Mouse (Mus musculus) midbrain, embryonic 16.5 days (tissue): ENCODE measurements around the gene Atp9a. TPM values are rescaled to one million over a fixed set of nuclear protein-coding genes. Genes with fewer than 3 reads are reported as not detected.

Source experiments
- ATAC-seq: fragments of 200-750 bp; cut with Nextera tagmentation; 2 replicates; pipeline ENCODE4 v1.8.0; 2017; ENCODE audit warnings: moderate TSS enrichment
- H3K27ac ChIP-seq: fragments of 300-500 bp; sonication (generic); 2 replicates; pipeline ENCODE4 v1.5.1; 2014; ENCODE audit warnings: mild to moderate bottlenecking, low read length, mixed read lengths
- H3K27me3 ChIP-seq: fragments of 300-500 bp; sonication (generic); 2 replicates; pipeline ENCODE4 v1.6.1; 2014; ENCODE audit warnings: low read depth, low read length, mixed read lengths; ENCODE audit not compliant: control insufficient read depth, insufficient read depth
- H3K36me3 ChIP-seq: fragments of 300-500 bp; sonication (generic); 2 replicates; pipeline ENCODE4 v1.6.1; 2014; ENCODE audit warnings: mild to moderate bottlenecking, low read length, moderate library complexity, mixed read lengths; ENCODE audit not compliant: control insufficient read depth, insufficient read depth
- H3K4me1 ChIP-seq: fragments of 300-500 bp; sonication (generic); 2 replicates; pipeline ENCODE4 v1.6.1; 2014; ENCODE audit warnings: mild to moderate bottlenecking, low read length, mixed read lengths; ENCODE audit not compliant: control insufficient read depth, insufficient read depth
- H3K4me2 ChIP-seq: fragments of 300-500 bp; sonication (generic); 2 replicates; pipeline ENCODE4 v1.6.1; 2014; ENCODE audit warnings: mild to moderate bottlenecking, low read length, mixed read lengths
- H3K4me3 ChIP-seq: fragments of 300-500 bp; sonication (generic); 2 replicates; pipeline ENCODE4 v1.5.1; 2014; ENCODE audit warnings: low read depth, mild to moderate bottlenecking, low read length, moderate library complexity, mixed read lengths
- H3K9ac ChIP-seq: fragments of 300-500 bp; sonication (generic); 2 replicates; pipeline ENCODE4 v1.6.1; 2014; ENCODE audit warnings: low read depth, low read length, mixed read lengths
- H3K9me3 ChIP-seq: fragments of 300-500 bp; sonication (generic); replicated peaks from 2 replicates; pipeline ENCODE4 v1.6.1; 2014; ENCODE audit warnings: mild to moderate bottlenecking, low read length, mixed read lengths; ENCODE audit not compliant: control insufficient read depth, poor library complexity, severe bottlenecking
- WGBS: fragments of 180-500 bp; shearing (Covaris S2); extraction: QIAGEN DNeasy Blood & Tissue Kit; methylation state at CpG from one replicate; pipeline ENCODE4 v1.1.7; 2014; 5-methylcytosine and 5-hydroxymethylcytosine counted together
- polyA plus RNA-seq: library from polyadenylated mRNA; unstranded; fragments of >200 nt; fragmentation: Nextera tagmentation; extraction: Ambion mirVana; gene quantifications from 2 replicates; pipeline ENCODE4 v1.2.1, GENCODE M21; 2015

Gene Atp9a
- polyA plus RNA-seq, 1 experiment from 2014 or later: 97.1 TPM

GRCm38 (mm10) chr2:168728045-168728444 lies 14.2 kb downstream of the Atp9a start:
- Histone ChIP-seq H3K9me3 (no peaks in the 10 kb centered on the region), H3K4me2 (no peak overlapping the region), H3K27me3 (no peaks in the 10 kb centered on the region), H3K27ac (no peak overlapping the region), H3K9ac (no peak overlapping the region), H3K4me1 (peaks cover 31% of the 10 kb centered on the region), H3K36me3 (no peaks in the 10 kb centered on the region), H3K4me3 (no peak overlapping the region)
- 86% methylated on average over 12 of the region's 12 CpGs for WGBS
- ATAC-seq: no peak

GRCm38 (mm10) chr2:168726007-168726406 lies 16.2 kb downstream of the Atp9a start:
- Histone ChIP-seq H3K4me2 (peak overlapping the region; percentile 7; the same call in 1 of the 2 replicates), H3K27ac (peak overlapping the region; percentile 55), H3K9ac (no peak overlapping the region), H3K9me3 (no peaks in the 10 kb centered on the region), H3K27me3 (no peaks in the 10 kb centered on the region), H3K4me3 (no peak overlapping the region), H3K4me1 (peaks cover 20% of the 10 kb centered on the region), H3K36me3 (no peaks in the 10 kb centered on the region)
- peak; percentile 79 for ATAC-seq
- WGBS: 28% methylated on average over 6 of the region's 6 CpGs

GRCm38 (mm10) chr2:168721313-168721712 lies 20.9 kb downstream of the Atp9a start:
- H3K4me2 ChIP-seq: no peak overlapping the region
- ATAC-seq: no peak
- 93% methylated on average over 14 of the region's 14 CpGs for WGBS

GRCm38 (mm10) chr2:168719742-168720141 lies 22.5 kb downstream of the Atp9a start:
- no peak for ATAC-seq
- Histone ChIP-seq H3K4me2 (no peak overlapping the region), H3K4me1 (peaks cover 3% of the 10 kb centered on the region), H3K27me3 (no peaks in the 10 kb centered on the region), H3K9me3 (no peaks in the 10 kb centered on the region), H3K9ac (no peak overlapping the region), H3K4me3 (no peak overlapping the region), H3K27ac (no peak overlapping the region), H3K36me3 (no peaks in the 10 kb centered on the region)
- WGBS: 81% methylated on average over 4 of the region's 4 CpGs

More at GRCm38 (mm10) chr2:168721313-168721712, 20.9 kb downstream of the Atp9a start:
- no peaks in the 10 kb centered on the region for H3K9me3 ChIP-seq
- no peak overlapping the region for H3K4me3 ChIP-seq
- H3K9ac ChIP-seq: no peak overlapping the region
- no peaks in the 10 kb centered on the region for H3K36me3 ChIP-seq
- peaks cover 10% of the 10 kb centered on the region for H3K4me1 ChIP-seq
- H3K27ac ChIP-seq: no peak overlapping the region
- no peaks in the 10 kb centered on the region for H3K27me3 ChIP-seq

GRCm38 (mm10) chr2:168718735-168719134 lies 23.5 kb downstream of the Atp9a start:
- H3K9me3 ChIP-seq: no peaks in the 10 kb centered on the region
- H3K27me3 ChIP-seq: no peaks in the 10 kb centered on the region
- H3K4me3 ChIP-seq: no peak overlapping the region
- peaks cover 3% of the 10 kb centered on the region for H3K4me1 ChIP-seq
- H3K9ac ChIP-seq: no peak overlapping the region
- H3K36me3 ChIP-seq: 0 out of 2 replicates have a peak, but pooled peaks cover 2% of the 10 kb centered on the region
- no peak for ATAC-seq
- no peak overlapping the region for H3K4me2 ChIP-seq
- H3K27ac ChIP-seq: no peak overlapping the region
- WGBS: 81% methylated on average over 10 of the region's 10 CpGs

- Histone ChIP-seq H3K9ac (no peak overlapping the region), H3K4me2 (no peak overlapping the region), H3K27me3 (no peaks in the 10 kb centered on the region), H3K4me3 (no peak overlapping the region), H3K9me3 (no peaks in the 10 kb centered on the region), H3K4me1 (peaks cover 3% of the 10 kb centered on the region), H3K27ac (no peak overlapping the region), H3K36me3 (0 out of 2 replicates have a peak, but pooled peaks cover 2% of the 10 kb centered on the region)
- no peak for ATAC-seq
- 62% methylated on average over 2 of the region's 2 CpGs for WGBS
Observed at GRCm38 (mm10) chr2:168718267-168718666, 23.9 kb downstream of the Atp9a start.

- WGBS: 75% methylated on average over 20 of the region's 20 CpGs
- Histone ChIP-seq H3K36me3 (peaks cover 6% of the 10 kb centered on the region), H3K9me3 (no peaks in the 10 kb centered on the region), H3K4me3 (no peak overlapping the region), H3K9ac (0 out of 2 replicates have a peak overlapping the region, but pooled peaks have one; percentile 20), H3K27me3 (no peaks in the 10 kb centered on the region), H3K27ac (0 out of 2 replicates have a peak overlapping the region, but pooled peaks have one; percentile 11), H3K4me1 (peaks cover 10% of the 10 kb centered on the region), H3K4me2 (no peak overlapping the region)
- ATAC-seq: peak; percentile 7; the same call in 1 of the 2 replicates
Observed at GRCm38 (mm10) chr2:168712199-168713176, 29.7 kb downstream of the Atp9a start.

- 78% methylated on average over 3 of the region's 3 CpGs for WGBS
- no peak overlapping the region for H3K27ac ChIP-seq
- peaks cover 10% of the 10 kb centered on the region for H3K4me1 ChIP-seq
- H3K9me3 ChIP-seq: no peaks in the 10 kb centered on the region
- H3K9ac ChIP-seq: no peak overlapping the region
- no peaks in the 10 kb centered on the region for H3K27me3 ChIP-seq
- H3K4me3 ChIP-seq: no peak overlapping the region
- H3K4me2 ChIP-seq: no peak overlapping the region
- peaks cover 10% of the 10 kb centered on the region for H3K36me3 ChIP-seq
- ATAC-seq: 0 out of 2 replicates have a peak, but pooled peaks have one; percentile 34
Observed at GRCm38 (mm10) chr2:168710979-168711378, 31.2 kb downstream of the Atp9a start.

GRCm38 (mm10) chr2:168707766-168708165 lies 34.4 kb downstream of the Atp9a start:
- Histone ChIP-seq H3K4me1 (peaks cover 5% of the 10 kb centered on the region), H3K4me2 (no peak overlapping the region)
- 55% methylated on average over 9 of the region's 9 CpGs for WGBS

More at GRCm38 (mm10) chr2:168707766-168708165, 34.4 kb downstream of the Atp9a start:
- no peak overlapping the region for H3K4me3 ChIP-seq
- H3K27me3 ChIP-seq: no peaks in the 10 kb centered on the region
- H3K36me3 ChIP-seq: peaks cover 17% of the 10 kb centered on the region
- H3K27ac ChIP-seq: no peak overlapping the region
- H3K9me3 ChIP-seq: no peaks in the 10 kb centered on the region
- ATAC-seq: no peak
- H3K9ac ChIP-seq: no peak overlapping the region
